Mouse (Mus musculus): Measurements from ENCODE around the gene Ugt1a9. TPM values are rescaled to one million over a fixed set of nuclear protein-coding genes. Genes with fewer than 3 reads are reported as not detected.

Ugt1a9 gene
- total and polyA plus RNA-seq, 3 experiments, result 0.27 TPM; not detected in 2

GRCm38 (mm10) chr1:88230421-88230820 lies 159.8 kb downstream of the Ugt1a9 start:
- H3K4me3 ChIP-seq (ENCODE audit: low read depth, low read length), result no peak overlapping the region
- no peak for TF ChIP-seq GATA2 (IDR thresholded peaks at IDR 0.05; ENCODE audit: borderline replicate concordance, low read depth, low read length)
- 0 out of 2 replicates have a peak, but pooled peaks have one; percentile 24 for TF ChIP-seq POLR2AphosphoS5 (IDR thresholded peaks at IDR 0.05; ENCODE audit: insufficient replicate concordance, low read depth, low read length)
- ATAC-seq (ENCODE audit: extremely low read depth, insufficient number of reproducible peaks, low FRiP score, poor library complexity, severe bottlenecking) (no peak), DNase-seq (ENCODE audit: low spot score) (no peak)
- H3K9me3 ChIP-seq (replicated peaks), result no peaks in the 10 kb centered on the region
- no peaks in the 10 kb centered on the region for H3K4me1 ChIP-seq (ENCODE audit: insufficient read depth, low read depth, low read length)
- H3K36me3 ChIP-seq (replicated peaks), result no peaks in the 10 kb centered on the region
- peaks cover 6% of the 10 kb centered on the region; the same call in 1 of the 2 replicates for H3K27me3 ChIP-seq (ENCODE audit: insufficient read depth, low read length)

GRCm38 (mm10) chr1:88230981-88231802 lies 160.6 kb downstream of the Ugt1a9 start:
- no peak for TF ChIP-seq GATA1 (IDR thresholded peaks at IDR 0.05; ENCODE audit: borderline replicate concordance, low read length)
- no peak for TF ChIP-seq GATA2 (IDR thresholded peaks at IDR 0.05; ENCODE audit: borderline replicate concordance, low read depth, low read length)
- no peak for TF ChIP-seq CTCF (IDR thresholded peaks at IDR 0.05; ENCODE audit: low read depth, low read length)
- no peak for TF ChIP-seq POLR2AphosphoS5 (IDR thresholded peaks at IDR 0.05; ENCODE audit: insufficient replicate concordance, low read depth, low read length)
- no peak for TF ChIP-seq TAL1 (conservative IDR thresholded peaks at IDR 0.05; ENCODE audit: low read depth, low read length)
- DNase-seq (ENCODE audit: low spot score), result no peak
- Histone ChIP-seq H3K4me3 (ENCODE audit: low read depth, low read length) (no peak overlapping the region), H3K27me3 (ENCODE audit: insufficient read depth, low read length) (peaks cover 6% of the 10 kb centered on the region; the same call in 1 of the 2 replicates), H3K9me3 (replicated peaks) (no peaks in the 10 kb centered on the region), H3K4me1 (ENCODE audit: insufficient read depth, low read depth, low read length) (no peaks in the 10 kb centered on the region), H3K36me3 (replicated peaks) (no peaks in the 10 kb centered on the region)
- ATAC-seq (ENCODE audit: extremely low read depth, insufficient number of reproducible peaks, low FRiP score, poor library complexity, severe bottlenecking), result no peak

GRCm38 (mm10) chr1:88231803-88232499 lies 161.4 kb downstream of the Ugt1a9 start:
- TF ChIP-seq POLR2AphosphoS5 (IDR thresholded peaks at IDR 0.05; ENCODE audit: insufficient replicate concordance, low read depth, low read length) (no peak), GATA2 (IDR thresholded peaks at IDR 0.05; ENCODE audit: borderline replicate concordance, low read depth, low read length) (no peak), TAL1 (conservative IDR thresholded peaks at IDR 0.05; ENCODE audit: low read depth, low read length) (no peak), CTCF (IDR thresholded peaks at IDR 0.05; ENCODE audit: low read depth, low read length) (no peak), GATA1 (IDR thresholded peaks at IDR 0.05; ENCODE audit: borderline replicate concordance, low read length) (no peak)
- DNase-seq (ENCODE audit: low spot score) (no peak), ATAC-seq (ENCODE audit: extremely low read depth, insufficient number of reproducible peaks, low FRiP score, poor library complexity, severe bottlenecking) (no peak)
- peaks cover 6% of the 10 kb centered on the region; the same call in 1 of the 2 replicates for H3K27me3 ChIP-seq (ENCODE audit: insufficient read depth, low read length)
- no peaks in the 10 kb centered on the region for H3K36me3 ChIP-seq (replicated peaks)
- no peak overlapping the region for H3K4me3 ChIP-seq (ENCODE audit: low read depth, low read length)
- H3K9me3 ChIP-seq (replicated peaks), result no peaks in the 10 kb centered on the region
- H3K4me1 ChIP-seq (ENCODE audit: insufficient read depth, low read depth, low read length), result no peaks in the 10 kb centered on the region

GRCm38 (mm10) chr1:88232664-88233380 lies 162.2 kb downstream of the Ugt1a9 start:
- no peak for DNase-seq (ENCODE audit: low spot score)
- Histone ChIP-seq H3K4me1 (ENCODE audit: insufficient read depth, low read depth, low read length) (no peaks in the 10 kb centered on the region), H3K4me3 (ENCODE audit: low read depth, low read length) (no peak overlapping the region), H3K9me3 (replicated peaks) (no peaks in the 10 kb centered on the region), H3K36me3 (replicated peaks) (no peaks in the 10 kb centered on the region), H3K27me3 (ENCODE audit: insufficient read depth, low read length) (peaks cover 9% of the 10 kb centered on the region; the same call in 1 of the 2 replicates)
- no peak for ATAC-seq (ENCODE audit: extremely low read depth, insufficient number of reproducible peaks, low FRiP score, poor library complexity, severe bottlenecking)
- no peak for TF ChIP-seq GATA2 (IDR thresholded peaks at IDR 0.05; ENCODE audit: borderline replicate concordance, low read depth, low read length)
- no peak for TF ChIP-seq POLR2AphosphoS5 (IDR thresholded peaks at IDR 0.05; ENCODE audit: insufficient replicate concordance, low read depth, low read length)
- no peak for TF ChIP-seq CTCF (IDR thresholded peaks at IDR 0.05; ENCODE audit: low read depth, low read length)
- no peak for TF ChIP-seq GATA1 (IDR thresholded peaks at IDR 0.05; ENCODE audit: borderline replicate concordance, low read length)
- TF ChIP-seq TAL1 (conservative IDR thresholded peaks at IDR 0.05; ENCODE audit: low read depth, low read length), result no peak

DNA sequence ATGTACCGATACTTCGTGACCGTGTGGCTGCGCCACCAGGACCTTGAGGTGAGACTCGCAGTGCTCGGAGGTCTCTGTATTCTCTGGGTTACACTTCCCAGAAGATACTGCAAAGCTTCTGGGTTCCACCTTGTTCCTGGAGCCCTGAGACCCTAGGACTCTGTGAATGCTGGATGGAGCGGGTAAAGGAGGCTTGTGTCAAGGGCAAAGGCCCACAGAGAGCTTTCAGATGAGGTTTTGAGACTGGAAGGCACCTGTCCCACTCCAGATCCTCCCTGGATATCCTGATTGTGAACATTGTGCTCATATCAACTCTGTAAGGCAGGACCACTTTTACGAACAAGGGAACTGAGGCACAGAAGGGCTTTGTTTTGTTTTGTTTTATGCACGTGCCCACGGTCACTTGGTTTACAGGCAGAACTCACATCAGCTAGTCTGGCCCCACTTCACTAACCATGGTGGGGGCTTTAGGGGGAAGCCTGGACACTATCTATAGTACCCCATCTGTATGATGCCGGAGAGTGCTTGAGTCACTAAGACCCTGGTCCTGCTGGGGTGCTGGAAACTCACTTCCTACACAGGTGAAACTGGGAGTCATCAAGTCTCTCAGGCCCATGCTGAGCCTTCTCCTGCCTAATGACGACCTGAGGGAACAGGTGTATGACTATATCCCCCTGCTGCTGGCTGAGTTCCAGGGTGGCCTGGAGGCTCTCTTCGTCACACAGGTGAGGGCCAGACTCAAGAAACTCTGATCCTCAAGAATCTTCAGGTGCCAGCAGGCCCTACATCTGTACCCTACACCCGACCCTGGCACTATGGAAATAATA lies 163.0 kb downstream of the Ugt1a9 start:
- H3K9me3 ChIP-seq (replicated peaks), result peaks cover 2% of the 10 kb centered on the region; the same call in 1 of the 2 replicates
- H3K36me3 ChIP-seq (replicated peaks), result no peaks in the 10 kb centered on the region
- H3K4me1 ChIP-seq (ENCODE audit: insufficient read depth, low read depth, low read length), result no peaks in the 10 kb centered on the region
- DNase-seq (ENCODE audit: low spot score) (no peak), ATAC-seq (ENCODE audit: extremely low read depth, insufficient number of reproducible peaks, low FRiP score, poor library complexity, severe bottlenecking) (no peak)
- H3K4me3 ChIP-seq (ENCODE audit: low read depth, low read length), result no peak overlapping the region
- H3K27me3 ChIP-seq (ENCODE audit: insufficient read depth, low read length), result peaks cover 9% of the 10 kb centered on the region; the same call in 1 of the 2 replicates
- TF ChIP-seq GATA2 (IDR thresholded peaks at IDR 0.05; ENCODE audit: borderline replicate concordance, low read depth, low read length) (no peak), TAL1 (conservative IDR thresholded peaks at IDR 0.05; ENCODE audit: low read depth, low read length) (no peak), POLR2AphosphoS5 (IDR thresholded peaks at IDR 0.05; ENCODE audit: insufficient replicate concordance, low read depth, low read length) (no peak), GATA1 (IDR thresholded peaks at IDR 0.05; ENCODE audit: borderline replicate concordance, low read length) (no peak), CTCF (IDR thresholded peaks at IDR 0.05; ENCODE audit: low read depth, low read length) (no peak)
